Mouse (Mus musculus) megakaryocyte-erythroid progenitor cell, adult 5-6 weeks (primary cell): ENCODE data around the gene Tent5c. TPM values are rescaled to one million over a fixed set of nuclear protein-coding genes. Genes with fewer than 3 reads are reported as not detected.
A peak's percentile ranks its signal among the peaks of the same experiment; 100 is the strongest.
"Not testable (repeated sequence)": the region's sequence is repeated elsewhere in the genome, so short reads cannot be mapped to it uniquely, and the experiment has no call there.

ENCODE experiments used
- ATAC-seq: replicated peaks from 2 replicates; pipeline ENCODE4 v1.8.0; 2016; ENCODE audit warnings: mild to moderate bottlenecking, inconsistent platforms; ENCODE audit not compliant: severe bottlenecking, poor library complexity, low FRiP score, low TSS enrichment
- total RNA-seq, 2 experiments: library from RNA; stranded (forward) in 1 of 2; stranded (reverse) in 1 of 2; fragments of 200-1000, 215-1000 nt in 1 of 2; fragments of >200 nt in 1 of 2; fragmentation: Nextera tagmentation in 1 of 2; gene quantifications; 2 replicates each; pipeline ENCODE4 v1.2.3; 2014 to 2017

The Tent5c gene
- total RNA-seq, 2 experiments from 2014 or later, result 7.5 to 13.1 TPM

DNA sequence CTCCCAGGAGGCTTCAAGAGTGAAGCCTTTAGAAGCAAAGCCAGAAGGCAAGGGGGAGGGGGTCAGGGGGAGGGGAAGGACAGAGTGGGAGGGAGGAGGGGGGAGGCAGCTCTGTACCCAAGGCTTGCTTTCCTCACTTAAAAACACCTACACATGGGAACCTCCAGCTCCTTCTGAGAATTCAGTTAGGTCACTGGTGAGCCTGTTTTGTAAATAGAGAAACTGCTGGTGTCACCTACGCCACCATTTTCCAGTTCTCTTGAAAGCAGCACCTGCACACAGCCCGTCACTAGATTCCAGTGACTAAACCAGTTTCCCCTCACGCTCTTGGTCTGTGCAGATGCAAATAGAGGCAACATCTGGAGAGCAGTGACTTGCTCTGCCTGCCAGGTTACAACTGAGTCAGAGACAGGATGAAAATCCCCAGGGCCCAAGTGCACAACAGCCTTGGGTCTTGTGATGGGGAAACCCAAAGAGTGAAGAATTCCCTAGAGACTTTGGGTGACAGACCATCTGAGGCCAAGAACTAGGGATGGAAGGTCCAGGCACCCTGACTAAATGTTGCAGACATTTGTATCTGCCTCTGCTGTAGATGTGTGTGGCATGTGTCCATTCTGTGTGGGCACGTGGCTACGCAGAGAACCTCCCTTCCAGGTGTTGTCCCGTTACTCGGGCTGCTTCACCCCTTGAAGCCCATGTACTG, 45.2 kb downstream of the Tent5c start:
- ATAC-seq, result no peak

DNA sequence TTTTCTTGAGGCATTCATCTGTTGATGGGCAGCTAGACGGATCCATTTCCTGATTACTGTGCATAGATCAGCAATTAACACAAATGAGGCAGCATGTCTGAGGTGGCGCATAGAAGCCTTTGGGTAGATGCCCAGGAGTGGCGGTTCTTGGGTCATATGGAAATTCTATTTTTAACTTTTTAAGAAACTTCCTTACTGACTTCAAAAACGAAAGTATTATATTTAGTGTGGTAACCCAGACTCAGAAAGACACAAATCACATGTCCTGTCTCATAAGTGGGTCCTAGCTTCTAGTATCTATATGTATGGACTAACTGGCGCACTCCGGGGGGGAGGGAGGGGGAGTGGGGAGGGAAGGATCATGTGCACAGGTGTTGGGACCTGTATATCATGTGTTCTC, 46.6 kb downstream of the Tent5c start:
- ATAC-seq, result no peak

GRCm38 (mm10) chr3:100440754-100441153, 48.4 kb downstream of the Tent5c start:
- ATAC-seq, result no peak

GRCm38 (mm10) chr3:100440009-100440408, 49.1 kb downstream of the Tent5c start:
- ATAC-seq, result no peak

DNA sequence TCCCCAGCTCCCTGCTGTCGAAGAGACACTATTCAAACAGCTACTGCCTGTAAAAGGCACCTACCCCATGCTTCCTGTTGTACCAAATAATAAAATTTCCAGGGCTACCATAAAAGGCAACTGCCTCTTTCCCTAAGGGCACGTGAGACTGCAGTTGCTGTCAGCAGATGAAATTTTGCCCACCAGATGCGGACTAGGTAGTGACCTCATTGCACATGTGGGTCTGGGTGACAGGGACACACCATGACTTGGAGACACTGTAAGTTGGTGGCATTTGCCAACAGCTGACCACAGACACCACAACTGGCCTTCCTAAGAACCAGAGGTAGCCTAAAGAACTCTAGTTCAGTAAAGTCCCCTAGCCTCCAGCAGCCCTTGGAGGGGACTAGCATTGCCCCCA, 50.0 kb downstream of the Tent5c start:
- ATAC-seq, result peak; percentile 24

GRCm38 (mm10) chr3:100438461-100439002, 50.6 kb downstream of the Tent5c start:
- peak; percentile 85 for ATAC-seq

DNA sequence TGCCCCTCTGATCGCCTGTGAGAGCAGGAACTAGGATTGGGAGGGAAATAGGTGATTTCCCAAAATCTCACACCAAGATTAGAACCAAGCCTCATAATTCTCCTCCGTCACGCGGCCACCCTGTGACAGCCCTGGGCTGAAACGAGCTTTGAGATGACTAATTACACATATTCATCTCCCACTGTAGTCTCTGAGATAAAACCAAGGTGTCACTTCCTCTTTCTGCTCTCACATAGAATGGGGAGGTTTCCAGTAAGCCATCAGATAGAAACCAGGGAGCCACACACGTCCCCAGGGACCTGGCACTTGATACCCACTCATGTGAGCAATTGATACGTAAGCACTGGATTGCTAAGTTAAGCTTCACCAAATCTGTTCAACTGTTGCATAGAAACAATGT, 52.4 kb downstream of the Tent5c start:
- peak; percentile 46 for ATAC-seq

- no peak for ATAC-seq
Measured at GRCm38 (mm10) chr3:100431705-100432104, 57.4 kb downstream of the Tent5c start.

GRCm38 (mm10) chr3:100430731-100431130, 58.4 kb downstream of the Tent5c start:
- no peak for ATAC-seq

- no peak for ATAC-seq
Measured at GRCm38 (mm10) chr3:100430101-100430500, 59.0 kb downstream of the Tent5c start.

DNA sequence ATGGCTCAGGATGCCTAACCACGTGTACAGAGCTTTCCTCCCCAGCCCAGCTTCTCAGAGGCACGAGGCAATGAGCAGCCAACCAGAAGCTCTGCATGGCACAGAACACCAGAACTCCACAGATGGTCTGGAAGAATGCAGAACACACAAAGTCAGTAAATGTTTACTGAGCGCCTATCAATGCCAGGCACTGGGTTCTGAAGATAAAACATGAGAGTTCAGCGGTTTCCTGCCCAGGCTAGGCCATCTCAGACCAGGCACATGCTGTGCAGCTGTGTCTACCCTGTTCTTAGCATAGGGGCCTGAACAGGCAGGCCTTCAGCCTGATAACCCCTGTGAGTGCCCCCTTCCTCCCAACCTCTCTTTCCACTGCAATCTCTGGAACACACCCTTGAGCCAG, 59.5 kb downstream of the Tent5c start:
- ATAC-seq, result peak; percentile 92

DNA sequence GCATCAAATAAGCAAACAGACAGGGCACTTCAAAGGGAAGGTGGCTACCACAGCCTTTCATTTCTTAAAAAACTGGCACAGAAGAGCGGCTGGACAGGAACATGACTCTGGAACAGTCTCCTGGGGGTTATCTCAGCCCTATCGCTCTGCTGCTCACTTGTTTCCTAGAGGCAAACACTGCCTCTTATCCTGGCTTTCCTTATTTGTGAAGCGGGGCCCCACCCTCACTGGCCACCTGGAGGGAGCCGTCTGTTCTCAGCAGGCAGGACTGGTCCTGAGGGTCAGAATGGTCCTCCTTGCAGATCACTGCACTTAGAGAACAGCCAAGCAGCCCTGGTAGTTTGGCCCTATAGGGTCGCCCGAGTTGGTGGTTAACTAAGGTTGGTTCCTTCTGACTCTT, 61.6 kb downstream of the Tent5c start:
- no peak for ATAC-seq

GRCm38 (mm10) chr3:100422392-100423167, 66.5 kb downstream of the Tent5c start:
- ATAC-seq, result peak; percentile 77

- no peak for ATAC-seq
Measured at GRCm38 (mm10) chr3:100421354-100421753, 67.8 kb downstream of the Tent5c start.

DNA sequence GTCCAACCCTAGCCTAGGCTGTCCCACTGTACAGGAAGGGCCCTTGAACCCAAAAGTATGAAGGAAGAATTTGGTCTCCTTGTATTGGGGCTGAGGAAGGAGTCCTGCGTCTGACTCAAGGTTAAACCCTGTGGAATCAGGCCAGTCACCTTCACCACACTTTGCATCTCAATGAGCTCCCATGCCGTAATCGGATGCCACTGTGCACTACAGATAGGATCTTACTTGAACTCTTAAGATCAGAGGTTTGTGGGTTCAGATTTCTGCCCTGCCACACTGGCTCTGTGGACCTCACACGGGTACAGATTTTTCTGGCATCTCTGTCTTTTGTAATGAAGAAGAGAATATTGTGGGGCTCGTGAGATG, 68.5 kb downstream of the Tent5c start:
- no peak for ATAC-seq

GRCm38 (mm10) chr3:100419962-100420690, 69.0 kb downstream of the Tent5c start:
- ATAC-seq, result no peak

GRCm38 (mm10) chr3:100418387-100418786, 70.7 kb downstream of the Tent5c start:
- no peak for ATAC-seq

- ATAC-seq, result no peak
Measured at GRCm38 (mm10) chr3:100417772-100418311, 71.3 kb downstream of the Tent5c start.

- no peak for ATAC-seq
Measured at GRCm38 (mm10) chr3:100415671-100416070, 73.5 kb downstream of the Tent5c start.

DNA sequence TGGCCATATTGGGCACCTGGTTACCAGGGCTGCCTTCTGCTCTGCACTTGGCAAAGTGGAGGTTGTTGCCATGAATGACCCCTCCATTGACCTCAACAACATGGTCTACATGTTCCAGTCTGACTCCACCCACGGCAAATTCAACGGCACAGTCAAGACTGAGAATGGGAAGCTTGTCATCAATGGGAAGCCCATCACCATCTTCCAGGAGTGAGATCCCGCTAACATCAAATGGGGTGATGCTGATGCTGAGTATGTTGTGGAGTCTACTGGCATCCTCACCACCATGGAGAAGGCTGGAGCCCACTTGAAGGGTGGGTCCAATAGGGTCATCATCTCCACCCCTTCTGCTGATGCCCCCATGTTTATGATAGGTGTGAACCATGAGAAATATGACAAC, 75.5 kb downstream of the Tent5c start:
- ATAC-seq, result not testable (repeated sequence)
